Mouse (Mus musculus) heart, postnatal 25 days (tissue): ENCODE results near the gene Rassf8. TPM values are rescaled to one million over a fixed set of nuclear protein-coding genes. Genes with fewer than 3 reads are reported as not detected.

Source experiments
- DNase-seq: peaks from one replicate; pipeline ENCODE4 v3.0.0; 2022; ENCODE audit warnings: low spot score
- intact Hi-C: fragments of 180-260 bp; cut with DNase I; formaldehyde crosslinking; loops from one replicate; pipeline ENCODE4 v1.15.1; 2025
- total RNA-seq, 2 experiments: library from RNA; stranded (reverse); gene quantifications; 2 replicates each; pipeline ENCODE4 v1.2.3; 2021

Rassf8 gene
- total RNA-seq, 2 experiments from 2014 or later, result 56.4 to 56.8 TPM

- intact Hi-C loops, result no loop called here
- no peak for DNase-seq
Observed at GRCm38 (mm10) chr6:145853356-145854079, 107.0 kb downstream of the Rassf8 start.

GRCm38 (mm10) chr6:145854756-145855155 lies 108.2 kb downstream of the Rassf8 start:
- DNase-seq, result no peak
- intact Hi-C loops, result no loop called here

DNA sequence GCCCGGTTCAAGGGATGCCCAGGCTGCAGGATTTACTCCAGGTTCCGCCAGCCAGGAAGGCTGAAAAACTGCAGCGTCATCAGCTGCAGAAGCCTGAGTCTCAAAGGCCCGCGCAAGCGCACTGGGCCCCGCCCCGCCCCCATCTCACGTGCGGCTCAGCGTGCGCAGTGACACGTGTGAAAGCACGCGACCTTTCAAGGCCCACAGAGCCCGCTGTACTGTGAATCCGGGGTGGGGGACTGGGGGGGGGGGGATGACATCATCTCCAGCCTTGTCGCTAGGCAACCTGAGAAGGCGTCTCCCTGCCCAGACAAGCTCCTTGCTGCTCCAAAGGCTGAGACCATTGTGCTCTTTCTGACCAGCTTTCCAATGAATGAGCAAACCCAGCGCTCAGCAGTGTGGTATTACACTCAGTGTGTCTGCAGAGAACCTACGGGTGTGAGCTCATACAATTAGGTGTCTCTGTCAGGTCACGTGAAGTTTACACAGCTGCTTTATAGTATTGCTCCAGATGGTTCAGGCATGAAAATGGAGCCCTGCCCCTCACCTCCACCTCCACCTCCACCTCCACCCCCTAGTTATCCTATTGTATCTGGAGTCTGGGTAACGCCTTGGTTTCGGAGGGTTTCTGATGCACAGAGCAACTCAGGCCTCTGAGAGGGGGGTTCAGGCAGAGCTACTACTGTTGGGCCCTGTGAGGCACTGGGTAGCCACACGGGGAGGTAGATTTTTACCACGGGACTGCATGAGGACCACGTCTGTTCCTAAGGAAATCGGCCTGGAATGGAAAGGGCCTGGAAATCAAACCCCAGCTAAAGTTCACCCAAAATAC lies 109.4 kb downstream of the Rassf8 start:
- peak; percentile 96 for DNase-seq
- intact Hi-C loops, result no loop called here

DNA sequence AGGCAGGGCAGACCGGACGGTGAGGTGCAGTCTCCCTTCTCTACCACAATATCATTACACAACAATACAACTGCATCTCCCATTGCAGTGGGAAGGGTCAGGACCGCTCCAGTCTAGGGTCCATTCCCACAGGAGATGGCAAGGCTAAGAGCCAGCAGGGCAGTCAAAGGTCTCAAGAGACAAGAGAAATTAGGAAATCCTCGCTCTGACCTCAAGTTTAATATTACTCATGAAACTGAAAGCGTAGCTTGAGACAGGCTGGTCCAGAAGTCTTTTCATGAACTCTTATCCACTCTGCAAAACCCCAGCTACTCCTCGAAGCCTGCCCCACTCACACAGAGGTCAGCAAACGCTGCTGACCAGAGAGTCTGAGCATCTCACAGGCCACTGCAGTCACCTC lies 110.9 kb downstream of the Rassf8 start:
- intact Hi-C loops, result no loop called here
- no peak for DNase-seq

- DNase-seq, result no peak
- intact Hi-C loops, result no loop called here
Observed at GRCm38 (mm10) chr6:145858414-145858813, 111.9 kb downstream of the Rassf8 start.

- DNase-seq, result no peak
- intact Hi-C loops, result loop anchor here (5.0 kb wide), 1 partner anchor 302 kb away; no protein-coding TSS in a partner anchor
Observed at GRCm38 (mm10) chr6:145860350-145860749, 113.8 kb downstream of the Rassf8 start.

DNA sequence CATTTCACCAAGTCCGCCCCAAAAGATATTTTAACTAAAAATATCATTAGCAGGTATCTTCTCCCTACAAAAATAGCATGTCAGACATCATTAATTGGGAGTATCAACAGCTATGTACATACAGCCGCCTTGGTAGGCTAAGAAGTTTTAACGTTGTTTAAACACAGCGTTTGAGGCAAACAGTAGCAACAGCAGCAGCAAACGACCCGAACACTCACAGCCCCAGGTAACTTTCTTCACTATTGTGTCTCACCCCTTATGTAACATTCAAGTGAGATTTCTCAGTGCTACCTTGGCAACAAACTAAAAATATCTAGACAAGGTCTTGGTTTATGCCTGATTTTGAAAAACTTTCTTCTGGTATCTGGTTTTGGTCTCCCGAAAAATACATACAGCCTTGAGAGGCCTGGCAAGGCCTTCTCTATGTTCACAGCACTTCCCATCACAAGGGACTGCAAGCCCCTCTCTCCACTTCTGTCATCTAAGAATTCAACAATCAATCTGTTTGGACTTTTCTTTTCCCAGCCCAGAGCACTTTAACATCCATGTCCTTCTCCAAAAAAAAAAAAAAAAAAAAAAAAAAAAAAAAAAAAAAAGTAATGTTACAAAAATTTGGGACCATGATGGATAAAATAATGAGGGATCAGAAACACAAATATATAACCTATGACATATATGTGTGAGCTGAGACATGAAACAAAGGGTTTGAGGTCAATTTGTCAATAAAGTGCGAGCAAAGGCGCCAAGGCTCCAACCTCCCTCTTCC lies 115.1 kb downstream of the Rassf8 start:
- intact Hi-C loops, result loop anchor here (5.0 kb wide), 1 partner anchor 301 kb away; no protein-coding TSS in a partner anchor
- no peak for DNase-seq

- DNase-seq, result no peak
- intact Hi-C loops, result loop anchor here (5.0 kb wide), 1 partner anchor 300 kb away; no protein-coding TSS in a partner anchor
Observed at GRCm38 (mm10) chr6:145862321-145862720, 115.8 kb downstream of the Rassf8 start.

- no peak for DNase-seq
- intact Hi-C loops, result loop anchor here (5.0 kb wide), 1 partner anchor 300 kb away; no protein-coding TSS in a partner anchor
Observed at GRCm38 (mm10) chr6:145862739-145863064, 116.2 kb downstream of the Rassf8 start.

- DNase-seq, result peak; percentile 70
- intact Hi-C loops, result loop anchor here (5.0 kb wide), 1 partner anchor 299 kb away; no protein-coding TSS in a partner anchor
Observed at GRCm38 (mm10) chr6:145863065-145863971, 116.8 kb downstream of the Rassf8 start.

- no peak for DNase-seq
Observed at GRCm38 (mm10) chr6:145864171-145864570, 117.6 kb downstream of the Rassf8 start.

DNA sequence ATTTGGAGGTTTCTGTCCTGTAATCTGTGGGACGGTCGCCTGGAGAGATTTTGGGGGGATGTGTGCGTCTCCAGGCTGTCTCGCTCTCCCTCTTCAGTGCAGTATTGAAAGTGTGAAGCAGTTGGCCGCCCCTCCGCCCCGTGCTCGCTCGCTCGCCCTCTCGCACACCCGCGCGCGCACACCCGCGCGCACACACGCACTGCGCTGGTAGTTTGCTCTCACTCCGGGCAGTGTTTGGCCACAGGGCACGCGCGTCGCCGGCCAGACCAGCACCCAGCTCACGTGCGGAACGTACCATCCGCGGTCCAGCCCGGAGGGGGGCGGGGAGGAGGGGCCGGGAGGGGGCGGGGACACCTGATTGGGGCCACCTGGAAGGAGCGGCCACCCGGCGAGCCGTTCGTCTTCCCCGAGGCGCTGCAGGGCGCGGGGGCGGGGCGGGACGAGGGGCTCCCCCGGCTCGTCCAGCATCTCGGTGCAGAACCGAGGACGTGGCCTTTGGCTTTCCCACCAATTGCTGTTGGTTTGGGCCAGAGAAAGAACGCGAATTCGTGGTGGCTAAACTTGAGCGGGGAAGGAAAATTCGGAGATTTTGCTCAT lies 118.8 kb downstream of the Rassf8 start, which contains the start of gene Bhlhe41:
Gene Bhlhe41 (minus strand): TSS at position 270 of the 597 bp plus-strand sequence.
- intact Hi-C loops, result loop anchor here (5.0 kb wide), 1 partner anchor 118 kb away; the partner anchor contains the start of gene Rassf8
- DNase-seq, result peak; percentile 68

More at GRCm38 (mm10) chr6:145864171-145864570, 117.6 kb downstream of the Rassf8 start:
- intact Hi-C loops, result loop anchor here (5.0 kb wide), 1 partner anchor 298 kb away; no protein-coding TSS in a partner anchor

DNA sequence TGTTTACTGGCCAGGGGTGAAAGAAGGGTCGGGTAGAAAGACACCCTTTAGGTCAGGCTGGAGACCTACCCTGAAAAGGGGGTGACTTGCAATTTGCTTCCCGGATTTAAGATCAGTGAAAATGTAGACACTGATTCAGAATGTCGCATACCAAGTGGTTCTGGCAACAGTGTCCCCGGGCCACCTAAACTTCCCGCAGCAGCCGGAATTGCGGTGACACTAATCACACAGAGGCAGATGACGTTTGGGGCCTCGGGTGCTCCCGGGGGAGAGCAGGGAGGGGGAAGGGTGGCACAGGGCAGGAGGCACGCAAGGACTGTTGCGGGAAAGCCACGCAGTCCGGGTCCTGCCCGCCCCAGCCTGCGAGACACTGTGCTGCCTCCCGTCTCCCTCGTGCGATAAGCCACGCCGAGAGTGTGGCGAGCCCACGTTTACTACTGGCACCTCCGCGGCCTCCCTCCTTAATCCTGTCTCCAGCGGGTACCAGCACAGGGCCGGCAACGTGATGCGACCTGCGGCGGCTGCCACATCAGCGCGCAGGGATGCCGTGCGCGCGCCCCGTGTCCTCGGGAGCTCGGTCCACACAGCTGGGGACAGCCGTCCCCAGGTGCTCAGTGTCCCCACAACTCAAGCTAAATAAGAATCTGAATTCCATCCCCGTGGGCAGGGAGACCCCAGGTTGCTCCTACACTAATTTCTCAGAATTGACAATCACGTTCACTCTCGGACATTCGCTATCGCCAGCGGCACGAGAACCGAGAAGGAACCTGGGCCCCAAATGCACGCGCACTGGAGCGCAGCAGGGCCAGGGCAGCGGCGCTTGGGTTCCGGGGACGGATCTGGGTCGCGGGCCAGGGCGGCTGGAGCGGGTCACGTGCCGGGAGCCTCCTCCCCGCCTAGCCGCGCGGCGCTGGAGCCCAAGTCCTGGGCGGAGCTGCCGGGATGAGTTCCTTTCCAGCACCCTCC lies 119.6 kb downstream of the Rassf8 start:
- intact Hi-C loops, result loop anchor here (5.0 kb wide), 1 partner anchor 119 kb away; the partner anchor contains the start of gene Rassf8
- peak; percentile 89 for DNase-seq

GRCm38 (mm10) chr6:145867111-145867510 lies 120.6 kb downstream of the Rassf8 start:
- intact Hi-C loops, result loop anchor here (5.0 kb wide), 1 partner anchor 120 kb away; the partner anchor contains the start of gene Rassf8
- DNase-seq, result no peak
